Mouse (Mus musculus) bone marrow, adult 2 months (tissue): ENCODE measurements around the gene Slc35c2. TPM values are rescaled to one million over a fixed set of nuclear protein-coding genes. Genes with fewer than 3 reads are reported as not detected.

Experiments
- H3K27ac ChIP-seq: fragments of 200-500 bp; 2 replicates; pipeline ENCODE4 v1.5.1; 2012; ENCODE audit warnings: low read depth, mild to moderate bottlenecking, control low read depth, inconsistent platforms, low read length; ENCODE audit not compliant: control insufficient read depth, poor library complexity, insufficient read depth
- H3K4me1 ChIP-seq: fragments of 200-500 bp; 2 replicates; pipeline ENCODE4 v1.6.1; 2011; ENCODE audit warnings: low read length; ENCODE audit not compliant: control insufficient read depth, insufficient read depth
- H3K4me3 ChIP-seq: fragments of 200-500 bp; replicated peaks from 2 replicates; pipeline ENCODE3; 2011; ENCODE audit warnings: mild to moderate bottlenecking, low read depth, low read length, control low read depth; ENCODE audit not compliant: control insufficient read depth
- CTCF ChIP-seq: fragments of 200-500 bp; IDR thresholded peaks from 2 replicates; pipeline ENCODE4 v1.5.1; 2011; ENCODE audit warnings: low read length, control low read depth; ENCODE audit not compliant: control insufficient read depth, insufficient read depth
- POLR2A ChIP-seq: fragments of 200-500 bp; IDR thresholded peaks from 2 replicates; pipeline ENCODE4 v1.6.1; 2011; ENCODE audit warnings: low read depth, mild to moderate bottlenecking, control low read depth, low read length, borderline replicate concordance; ENCODE audit not compliant: control insufficient read depth
- WGBS: fragments of 180-500 bp; shearing (Covaris S2); methylation state at CpG from one replicate; pipeline ENCODE4 v1.1.7; 2018; 5-methylcytosine and 5-hydroxymethylcytosine counted together
- polyA plus RNA-seq: library from polyadenylated mRNA; stranded (reverse); fragments of >200 nt; gene quantifications from 2 replicates; pipeline ENCODE4 v1.2.4, GENCODE M21; 2011; ENCODE audit warnings: low replicate concordance; ENCODE audit not compliant: missing spikeins, insufficient read depth, insufficient read length

The Slc35c2 gene
- polyA plus RNA-seq, 1 experiment, result 79.2 TPM

- Histone ChIP-seq H3K27ac (no peak overlapping the region), H3K4me1 (no peaks in the 10 kb centered on the region), H3K4me3 (no peak overlapping the region)
- no peak for TF ChIP-seq POLR2A
- 2% methylated on average over 40 of the region's 41 CpGs for WGBS
These were observed 53.4 kb downstream of the Slc35c2 start for GRCm38 (mm10) chr2:165234291-165234612.

GRCm38 (mm10) chr2:165233491-165234290 is 54.0 kb downstream of the Slc35c2 start:
- Histone ChIP-seq H3K27ac (no peak overlapping the region), H3K4me1 (no peaks in the 10 kb centered on the region), H3K4me3 (no peak overlapping the region)
- WGBS, result 2% methylated on average over 82 of the region's 82 CpGs
- TF ChIP-seq POLR2A (no peak), CTCF (peak; percentile 28; the same call in 1 of the 2 replicates)

- TF ChIP-seq CTCF (no peak), POLR2A (no peak)
- 77% methylated on average over 11 of the region's 11 CpGs for WGBS
- Histone ChIP-seq H3K27ac (no peak overlapping the region), H3K4me1 (no peaks in the 10 kb centered on the region), H3K4me3 (no peak overlapping the region)
These were observed 58.6 kb downstream of the Slc35c2 start for GRCm38 (mm10) chr2:165229050-165229449.

Other genes with a start within 250 kb of the Slc35c2 start
- gene Cd40, start 232.2 kb downstream of the Slc35c2 start, polyA plus RNA-seq, result 11.4 and 13.6 TPM in 2 replicates
- gene 1700025C18Rik, start 197.1 kb downstream of the Slc35c2 start, polyA plus RNA-seq, result not detected in 2 replicates
- 0.80 TPM in 1 of 2 replicates, not detected in the other for gene Cdh22, start 53.0 kb downstream of the Slc35c2 start, polyA plus RNA-seq
- 11.4 and 29.8 TPM in 2 replicates for gene Elmo2, start 38.6 kb upstream of the Slc35c2 start, polyA plus RNA-seq
- not detected in 2 replicates for gene Zfp663, start 80.9 kb upstream of the Slc35c2 start, polyA plus RNA-seq
- gene Zfp334, start 100.4 kb upstream of the Slc35c2 start, polyA plus RNA-seq, result 0.36 and 0.42 TPM in 2 replicates
- gene Ocstamp, start 112.5 kb upstream of the Slc35c2 start, polyA plus RNA-seq, result 0.67 TPM in 1 of 2 replicates, not detected in the other
- gene Slc13a3, start 185.4 kb upstream of the Slc35c2 start, polyA plus RNA-seq, result 1.6 TPM in 1 of 2 replicates, not detected in the other
- gene Trp53rka, start 205.5 kb upstream of the Slc35c2 start, polyA plus RNA-seq, result 7.2 and 10.8 TPM in 2 replicates
- 0.27 TPM in 1 of 2 replicates, not detected in the other for gene Slc2a10, start 215.9 kb upstream of the Slc35c2 start, polyA plus RNA-seq